Mouse (Mus musculus): Measurements from ENCODE around the gene Foxp1.

Foxp1 gene

GRCm38 (mm10) chr6:99045845-99046788, 476.4 kb downstream of the Foxp1 start:
- no peak for ATAC-seq (ENCODE audit: insufficient number of reproducible peaks, low FRiP score, low TSS enrichment)

DNA sequence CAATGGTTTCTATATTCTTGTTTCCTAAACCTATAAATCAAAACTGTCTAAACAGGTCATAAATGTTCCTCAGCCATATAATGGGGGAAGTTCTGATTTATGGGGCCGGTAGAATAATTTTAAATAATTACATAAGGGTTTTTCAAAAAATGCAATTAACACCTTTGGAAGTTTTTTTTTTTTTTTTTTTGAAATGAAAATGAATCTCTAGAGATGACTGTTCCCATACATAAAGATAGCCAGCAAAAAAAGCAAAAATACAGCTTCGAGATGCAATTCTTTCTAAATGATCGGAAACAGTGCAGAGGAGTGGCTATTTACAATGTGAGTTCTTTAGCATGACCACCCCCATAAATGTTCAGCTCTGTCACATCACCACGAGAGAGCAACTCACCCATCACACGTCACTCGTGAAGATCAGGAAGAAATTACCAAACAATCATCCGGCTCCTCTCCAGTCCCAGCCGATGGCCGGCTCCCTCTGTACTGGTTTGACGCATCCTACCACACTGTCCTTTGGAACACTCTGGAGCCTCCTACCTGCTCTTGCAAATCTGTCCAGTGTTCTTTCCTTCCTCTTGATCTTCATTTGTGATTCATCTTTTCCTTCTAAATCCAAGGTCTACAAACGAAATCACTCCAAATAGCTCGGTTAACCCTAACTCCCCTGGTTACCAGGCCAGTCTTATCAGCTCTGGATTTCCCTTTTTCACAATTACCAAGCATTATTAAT, 478.4 kb downstream of the Foxp1 start:
- ATAC-seq (ENCODE audit: insufficient number of reproducible peaks, low FRiP score, low TSS enrichment): no peak

DNA sequence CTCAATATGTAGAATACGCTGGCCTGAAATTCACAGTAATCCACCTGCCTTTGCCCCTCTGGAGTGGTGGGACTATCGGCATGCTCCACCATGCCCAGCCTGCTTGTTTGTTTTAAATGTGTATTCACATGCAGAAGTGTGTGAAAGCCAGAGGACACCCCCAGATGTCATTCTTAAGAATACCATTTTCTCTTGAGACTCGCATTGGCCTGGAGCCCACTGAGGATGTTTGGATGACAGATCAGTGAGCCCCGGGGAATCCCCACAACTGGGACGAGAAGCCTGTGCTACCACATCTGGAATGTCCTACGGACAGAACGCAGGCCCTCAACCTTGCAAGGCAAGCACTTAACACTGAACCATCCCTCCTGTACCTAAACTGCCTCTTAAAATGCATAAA, 479.3 kb downstream of the Foxp1 start:
- no peak for ATAC-seq (ENCODE audit: insufficient number of reproducible peaks, low FRiP score, low TSS enrichment)

- ATAC-seq (ENCODE audit: insufficient number of reproducible peaks, low FRiP score, low TSS enrichment): no peak
Observed at GRCm38 (mm10) chr6:99042175-99042954, 480.2 kb downstream of the Foxp1 start.

- no peak for ATAC-seq (ENCODE audit: insufficient number of reproducible peaks, low FRiP score, low TSS enrichment)
Observed at GRCm38 (mm10) chr6:99038977-99039376, 483.5 kb downstream of the Foxp1 start.

- no peak for ATAC-seq (ENCODE audit: insufficient number of reproducible peaks, low FRiP score, low TSS enrichment)
Observed at GRCm38 (mm10) chr6:99035459-99036375, 486.8 kb downstream of the Foxp1 start.

DNA sequence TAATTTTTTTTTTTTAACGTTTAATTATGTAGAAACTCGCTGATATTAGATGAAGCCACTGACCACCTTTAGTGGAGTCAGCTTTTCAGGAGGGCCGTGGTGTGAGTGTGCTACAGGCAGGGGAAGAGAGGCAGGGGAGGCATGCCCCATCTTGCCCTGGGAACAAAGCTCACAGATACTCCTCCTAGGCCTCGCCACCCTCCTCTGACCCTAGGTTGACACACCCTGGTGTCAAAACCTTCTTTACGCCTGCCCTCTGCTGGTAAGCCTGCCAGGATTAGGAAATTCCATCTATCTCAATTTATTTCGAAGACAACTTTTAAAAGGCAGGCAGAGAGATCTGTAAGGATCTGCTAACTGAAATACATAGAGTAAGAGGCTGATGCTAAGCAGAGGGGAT, 489.5 kb downstream of the Foxp1 start:
- ATAC-seq (ENCODE audit: insufficient number of reproducible peaks, low FRiP score, low TSS enrichment): no peak

- ATAC-seq (ENCODE audit: insufficient number of reproducible peaks, low FRiP score, low TSS enrichment): no peak
Observed at GRCm38 (mm10) chr6:99031321-99031903, 491.1 kb downstream of the Foxp1 start.

DNA sequence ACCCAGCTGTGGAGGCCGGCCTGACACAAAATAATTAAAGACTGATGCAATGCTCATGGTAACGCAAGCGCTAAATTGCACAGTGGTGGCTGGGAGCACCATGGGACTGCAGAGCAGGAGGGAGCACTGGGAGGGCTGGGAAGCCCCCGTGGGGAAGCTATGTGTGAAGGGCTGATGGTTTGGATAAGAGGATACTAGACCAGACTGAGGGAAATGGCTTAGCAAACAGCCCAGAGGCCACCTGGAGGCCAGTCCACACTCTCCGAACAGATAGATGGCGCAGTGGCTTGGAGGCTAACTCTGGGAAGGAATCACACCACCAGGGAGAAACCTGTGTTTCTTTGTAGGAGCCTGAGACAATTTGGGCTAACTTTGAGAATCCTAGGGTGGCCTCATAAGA, 492.3 kb downstream of the Foxp1 start:
- ATAC-seq (ENCODE audit: insufficient number of reproducible peaks, low FRiP score, low TSS enrichment): no peak

- no peak for ATAC-seq (ENCODE audit: insufficient number of reproducible peaks, low FRiP score, low TSS enrichment)
Observed at GRCm38 (mm10) chr6:99029438-99029837, 493.1 kb downstream of the Foxp1 start.

DNA sequence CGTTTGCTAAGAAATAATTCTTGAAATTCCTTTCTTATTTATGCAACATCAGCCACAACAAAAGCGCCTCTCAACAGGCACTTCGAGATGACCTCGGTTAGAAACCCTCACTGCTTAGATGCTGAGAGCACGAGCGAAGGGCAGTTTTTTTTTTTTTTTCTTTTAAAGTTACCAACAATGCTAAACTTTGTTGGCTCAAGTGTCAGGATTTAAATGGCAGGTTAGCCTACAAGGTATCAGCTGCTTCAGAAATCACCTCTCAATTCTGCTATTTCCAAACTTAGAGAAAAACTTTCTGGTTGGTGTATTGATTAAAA, 493.6 kb downstream of the Foxp1 start:
- no peak for ATAC-seq (ENCODE audit: insufficient number of reproducible peaks, low FRiP score, low TSS enrichment)

DNA sequence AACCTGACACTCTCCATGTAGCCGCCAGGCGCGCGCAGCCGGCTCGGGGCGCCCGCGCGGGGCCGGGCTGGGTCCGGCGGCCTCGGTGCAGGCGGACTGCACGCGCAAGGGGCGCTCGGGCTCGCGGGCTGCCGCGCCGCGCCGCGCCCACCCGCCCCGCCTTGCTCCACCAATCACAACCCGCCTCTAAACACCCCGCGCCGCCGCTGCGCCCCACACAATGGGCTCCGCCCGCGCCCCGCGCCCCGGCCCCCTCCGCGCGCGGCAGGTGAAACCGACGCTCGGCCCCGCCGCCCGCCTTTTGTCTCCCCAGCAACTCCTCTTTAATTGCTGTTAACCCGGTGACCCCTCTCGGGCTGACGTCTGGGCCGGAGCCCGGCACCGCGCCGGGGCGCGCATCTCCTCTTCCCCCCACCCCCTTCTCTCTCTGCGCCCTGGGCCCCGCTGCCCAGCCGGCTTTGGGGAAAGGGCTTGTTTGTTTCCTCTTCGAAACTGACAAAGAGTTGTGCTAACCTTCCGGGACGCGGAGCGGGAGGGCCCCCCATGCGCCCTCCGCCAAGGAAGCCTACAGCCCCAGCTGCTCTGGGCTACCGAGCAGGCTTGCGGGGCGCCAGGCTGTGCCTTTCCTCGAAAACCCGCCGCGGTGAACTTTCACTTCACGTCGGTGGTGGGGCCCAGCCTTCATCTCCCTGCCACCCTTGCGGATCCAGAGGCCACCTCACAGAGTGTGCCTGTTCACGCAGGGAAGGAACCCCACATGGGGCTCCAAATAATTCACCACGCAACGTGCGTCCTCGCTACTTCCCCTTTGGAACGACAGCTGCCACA, 494.1 kb downstream of the Foxp1 start:
- ATAC-seq (ENCODE audit: insufficient number of reproducible peaks, low FRiP score, low TSS enrichment): peak; percentile 27; the same call in 1 of the 2 replicates

DNA sequence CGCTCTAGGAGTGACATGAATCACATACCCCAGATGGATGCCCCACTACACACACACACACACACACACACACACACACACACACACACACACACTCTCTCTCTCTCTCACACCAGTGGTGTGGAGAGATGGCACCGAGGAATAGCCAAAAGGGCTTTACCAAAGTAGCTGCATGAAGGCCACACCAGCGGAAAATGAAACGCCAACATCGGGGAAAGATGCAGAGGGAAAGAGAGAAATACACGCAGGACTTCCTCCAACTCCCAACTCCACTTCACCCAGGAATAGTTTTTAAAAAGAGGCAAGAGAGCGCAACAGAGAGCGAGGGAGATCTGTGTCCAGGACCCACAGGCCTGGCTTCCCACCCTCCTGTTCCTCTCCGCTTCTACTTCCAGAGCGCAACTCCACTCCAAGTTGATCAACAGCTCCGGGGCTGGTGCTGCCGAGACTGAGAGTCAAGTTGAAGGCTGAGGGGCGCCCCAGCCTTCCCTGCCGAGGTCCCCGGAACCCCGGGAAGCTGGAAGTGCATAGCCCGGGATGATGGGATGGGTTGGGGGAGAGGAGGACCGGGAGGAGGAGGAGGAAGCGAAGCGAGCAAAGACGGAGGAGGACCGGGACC, 494.9 kb downstream of the Foxp1 start:
- ATAC-seq (ENCODE audit: insufficient number of reproducible peaks, low FRiP score, low TSS enrichment): no peak

- ATAC-seq (ENCODE audit: insufficient number of reproducible peaks, low FRiP score, low TSS enrichment): no peak
Observed at GRCm38 (mm10) chr6:99026635-99027541, 495.6 kb downstream of the Foxp1 start.

DNA sequence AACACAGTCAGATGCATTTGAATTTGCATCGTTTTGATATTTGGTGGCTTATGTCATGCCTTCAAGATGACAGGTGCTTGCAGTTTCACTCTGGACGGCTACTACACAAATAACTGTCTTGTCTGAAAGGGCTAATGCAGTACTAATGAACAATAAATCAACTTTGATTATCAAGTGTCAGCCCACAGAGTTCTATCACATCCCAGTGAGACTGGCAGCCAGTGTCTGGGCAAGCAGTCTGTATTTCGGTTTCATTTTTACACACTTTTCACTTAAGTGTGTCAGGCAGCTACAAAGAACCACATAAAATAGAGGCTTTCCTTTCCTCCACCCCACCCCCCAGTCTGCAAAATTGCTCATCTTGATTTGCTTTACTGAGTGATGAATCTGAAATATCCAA, 496.5 kb downstream of the Foxp1 start:
- ATAC-seq (ENCODE audit: insufficient number of reproducible peaks, low FRiP score, low TSS enrichment): no peak

DNA sequence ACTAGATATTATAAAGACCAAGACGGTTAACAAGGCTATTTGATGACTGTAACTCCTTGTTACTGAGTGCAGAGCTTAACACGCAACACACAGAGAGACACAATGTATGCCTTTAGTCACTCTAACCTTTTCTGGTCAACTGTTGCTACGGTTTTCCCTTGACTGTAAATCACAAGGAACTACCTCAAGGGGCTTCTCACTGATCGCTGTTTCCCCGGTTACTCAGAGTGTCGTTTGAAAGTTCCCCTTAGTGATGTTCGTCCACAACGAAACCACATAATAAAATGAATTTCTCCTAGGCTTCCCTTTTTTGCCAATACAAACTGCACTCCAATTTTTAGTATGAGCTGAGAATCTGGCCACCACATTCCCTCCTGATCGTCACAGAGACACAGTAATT, 497.9 kb downstream of the Foxp1 start:
- ATAC-seq (ENCODE audit: insufficient number of reproducible peaks, low FRiP score, low TSS enrichment): no peak

Data from cerebellum, adult (tissue).